Mouse (Mus musculus): ENCODE measurements around the gene Tpgs1.
A peak's percentile ranks its signal among the peaks of the same experiment; 100 is the strongest.

Tpgs1 gene

DNA sequence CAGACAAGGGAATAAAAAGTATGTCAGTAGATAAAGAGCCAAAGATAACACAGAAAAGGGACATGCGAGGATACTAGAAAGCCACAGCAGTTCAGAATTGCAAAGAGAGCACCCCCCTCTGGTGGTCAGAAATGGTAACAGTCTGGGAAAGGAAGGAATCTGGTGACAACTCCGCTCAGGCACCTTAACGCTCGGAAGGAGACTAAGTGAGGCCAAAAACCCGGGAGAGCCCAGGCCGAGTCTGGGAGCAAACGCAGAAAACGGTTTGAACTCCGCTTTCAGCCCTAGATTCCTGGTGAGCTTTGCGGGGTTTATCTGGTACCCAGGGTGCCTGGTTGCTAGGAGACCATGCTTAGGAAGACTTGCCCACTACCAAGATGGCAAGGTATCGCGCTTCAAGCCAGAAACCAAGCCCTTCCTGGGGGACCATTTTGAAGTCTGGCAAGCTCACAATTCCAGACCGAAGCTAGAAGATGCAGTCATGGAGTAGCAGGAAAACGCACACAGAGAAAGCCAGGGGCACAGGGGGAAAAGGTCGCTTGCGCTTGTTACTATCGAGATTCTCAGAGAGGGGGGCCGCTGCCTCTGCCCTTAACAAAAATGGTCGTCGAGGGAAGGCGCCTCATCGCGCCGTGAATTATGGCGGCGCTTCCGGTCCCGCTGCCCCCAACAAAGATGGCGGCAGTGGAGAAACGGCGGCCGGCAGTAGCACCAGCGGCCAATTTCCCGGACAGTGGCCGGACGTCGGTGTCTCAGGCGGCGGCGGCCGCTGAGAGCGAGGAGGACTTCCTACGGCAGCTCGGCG lies at the start of gene Tpgs1:
Gene Tpgs1 (plus strand): TSS at position 599 of the 805 bp plus-strand sequence.
- DNase-seq (ENCODE audit: low spot score), result peak; percentile 97

DNA sequence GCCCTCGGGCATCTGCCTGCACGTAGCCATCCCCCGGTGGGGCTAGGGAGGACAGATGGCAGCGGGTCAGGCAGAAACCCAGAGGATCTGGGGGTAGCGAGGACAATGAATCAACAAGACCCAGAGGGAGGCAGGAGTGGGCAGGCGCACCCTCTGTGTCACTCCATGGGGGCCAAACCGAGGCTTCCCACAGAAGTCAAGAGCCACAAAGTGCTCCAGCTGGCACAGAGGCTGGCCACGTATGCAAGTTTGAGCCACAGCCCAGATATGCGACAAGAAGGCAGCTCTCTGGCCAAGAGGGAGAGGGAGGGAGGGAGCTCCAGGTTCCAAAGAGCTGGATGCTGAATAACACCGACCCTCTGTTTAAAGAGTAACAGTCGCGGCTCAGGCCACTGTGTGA lies 45.2 kb upstream of the Tpgs1 start:
- no peak for DNase-seq (ENCODE audit: low spot score)

DNA sequence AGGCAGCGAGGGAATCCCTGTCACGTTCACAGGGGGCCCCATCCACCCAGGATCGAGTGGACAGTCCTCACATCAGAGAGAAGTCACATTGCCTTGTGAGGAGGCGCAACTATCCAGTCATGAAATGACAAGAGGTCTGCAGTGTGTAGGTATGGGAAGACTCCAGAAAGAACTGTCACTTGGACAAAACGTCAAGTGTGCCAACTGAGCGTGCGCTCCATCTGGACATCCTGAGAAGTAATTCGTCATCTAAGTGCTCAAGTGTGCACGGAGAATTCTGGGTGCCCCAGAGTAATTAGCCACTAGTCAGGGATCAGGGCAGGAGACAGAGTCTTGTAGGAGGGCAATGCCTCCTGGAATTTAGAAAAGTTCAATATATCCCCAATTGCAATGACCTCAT lies 43.8 kb upstream of the Tpgs1 start:
- DNase-seq (ENCODE audit: low spot score), result no peak

GRCm38 (mm10) chr10:79626156-79626555 lies 43.0 kb upstream of the Tpgs1 start:
- DNase-seq (ENCODE audit: low spot score), result no peak

DNA sequence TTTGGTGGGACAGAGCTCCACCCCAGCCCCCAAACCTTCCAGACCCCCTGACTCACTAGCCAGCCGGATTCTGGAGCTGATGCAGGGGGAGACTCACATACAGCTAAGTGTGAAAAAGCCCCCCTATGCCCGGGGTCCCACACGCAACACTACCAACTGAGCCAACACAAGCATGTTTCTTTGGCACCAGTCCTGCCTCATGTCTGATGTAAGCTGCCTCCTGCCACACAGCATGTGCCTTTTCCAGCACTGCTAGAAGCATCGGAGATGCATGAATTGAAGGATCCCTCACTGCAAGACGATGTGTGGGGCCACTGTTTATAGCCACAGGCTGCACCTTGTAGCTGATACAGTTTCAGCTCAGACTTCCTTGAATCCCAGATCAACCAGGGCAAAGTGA lies 40.8 kb upstream of the Tpgs1 start:
- no peak for DNase-seq (ENCODE audit: low spot score)

- DNase-seq (ENCODE audit: low spot score), result peak; percentile 74
These were observed 37.7 kb upstream of the Tpgs1 start for GRCm38 (mm10) chr10:79631432-79631831.

DNA sequence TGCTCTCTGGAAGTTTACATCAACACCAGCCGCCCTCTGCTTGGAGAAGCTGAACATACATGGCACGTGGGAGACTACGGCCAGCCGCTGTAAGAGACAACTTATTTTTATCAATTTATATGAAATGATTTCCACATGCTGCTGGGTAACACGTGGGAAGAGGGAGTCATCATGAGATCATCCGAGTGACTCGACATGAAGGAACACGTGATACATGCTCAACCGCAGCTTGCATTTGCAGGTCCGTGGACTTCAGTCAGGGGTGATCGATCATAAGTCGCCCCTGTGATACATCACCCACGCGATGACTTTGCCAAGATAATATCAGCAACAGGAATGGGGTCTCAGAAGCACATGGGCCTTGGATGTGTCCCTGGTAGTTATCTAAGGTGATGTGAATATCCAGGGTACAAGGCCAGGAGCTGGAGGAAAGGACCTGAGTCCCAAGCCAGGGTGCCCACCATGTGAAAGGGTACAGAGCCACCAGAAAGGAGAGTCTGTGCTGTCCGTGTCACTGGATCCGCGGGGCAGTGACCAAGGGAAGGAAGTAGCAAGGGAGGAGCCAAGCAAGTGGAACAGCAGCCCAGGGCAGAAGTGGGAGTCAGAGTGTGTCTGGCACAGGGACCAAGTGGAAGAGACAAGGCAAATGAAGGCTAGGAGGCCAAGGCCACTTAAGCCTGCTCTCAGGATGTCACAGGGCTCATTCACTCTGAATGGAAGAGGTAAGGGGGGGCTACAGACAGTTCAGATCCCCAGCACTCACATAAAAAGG lies 36.0 kb upstream of the Tpgs1 start:
- DNase-seq (ENCODE audit: low spot score), result no peak

DNA sequence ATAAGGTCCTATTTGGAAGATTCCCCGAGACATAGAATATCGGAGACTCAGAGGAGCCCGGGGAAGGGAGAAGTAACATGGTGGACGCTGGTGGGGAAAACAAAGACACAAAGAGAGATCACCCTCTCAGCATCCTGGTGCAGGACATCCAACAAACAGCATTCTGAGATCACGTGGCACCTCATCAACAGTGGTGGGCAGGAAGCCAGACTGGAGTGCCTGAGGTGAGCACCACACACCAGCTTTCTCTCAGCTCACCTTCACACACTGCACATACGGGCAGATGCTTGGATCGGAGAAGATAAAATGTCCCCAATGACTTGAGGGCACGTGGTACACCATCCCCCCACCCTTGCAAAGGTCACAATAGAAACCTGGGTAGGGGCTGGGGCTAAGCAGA lies 32.9 kb upstream of the Tpgs1 start:
- DNase-seq (ENCODE audit: low spot score), result no peak

GRCm38 (mm10) chr10:79637128-79638110 lies 31.8 kb upstream of the Tpgs1 start, which contains the start of gene Shc2:
TSS of gene Shc2 (minus strand) at chr10:79637918.
- DNase-seq (ENCODE audit: low spot score), result no peak

DNA sequence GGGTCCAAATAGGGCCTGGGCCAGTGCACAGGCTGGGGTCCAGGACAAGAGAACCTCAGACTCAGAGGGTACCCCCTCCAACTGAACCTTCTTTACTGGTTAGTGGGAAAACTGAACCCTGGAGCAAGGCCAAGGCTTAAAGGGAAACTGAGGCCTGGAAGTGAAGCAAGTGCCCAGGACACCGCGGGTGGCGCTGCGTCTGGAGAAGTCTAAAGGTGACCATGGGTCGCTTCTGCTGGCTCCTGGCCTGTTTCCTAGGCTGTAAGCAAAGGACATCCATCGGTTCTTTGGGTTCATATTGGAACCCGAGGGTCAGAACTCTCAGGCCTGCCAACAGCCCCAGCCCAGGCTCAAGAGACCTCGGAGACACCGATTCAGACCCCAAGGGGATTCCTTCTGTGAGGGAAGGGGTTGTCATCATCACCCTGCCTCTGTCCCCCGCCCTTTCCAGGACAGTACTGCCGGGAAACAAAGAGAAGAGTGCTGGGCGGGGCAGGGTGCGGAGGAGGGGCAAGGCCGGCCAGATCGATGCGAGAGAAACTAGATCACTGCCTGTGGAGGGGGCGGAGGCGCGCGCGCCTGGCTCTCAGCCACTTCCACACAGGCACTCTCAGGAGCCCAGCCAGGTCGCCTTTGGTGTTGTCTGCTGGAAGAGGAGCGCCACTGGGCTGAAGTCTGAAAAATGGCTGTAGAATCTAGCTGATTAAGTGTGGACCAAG lies 30.5 kb upstream of the Tpgs1 start:
- DNase-seq (ENCODE audit: low spot score), result no peak

GRCm38 (mm10) chr10:79645711-79646110 lies 23.5 kb upstream of the Tpgs1 start, which contains the start of gene Odf3l2:
TSS of gene Odf3l2 (minus strand) at chr10:79645738.
- DNase-seq (ENCODE audit: low spot score), result no peak

DNA sequence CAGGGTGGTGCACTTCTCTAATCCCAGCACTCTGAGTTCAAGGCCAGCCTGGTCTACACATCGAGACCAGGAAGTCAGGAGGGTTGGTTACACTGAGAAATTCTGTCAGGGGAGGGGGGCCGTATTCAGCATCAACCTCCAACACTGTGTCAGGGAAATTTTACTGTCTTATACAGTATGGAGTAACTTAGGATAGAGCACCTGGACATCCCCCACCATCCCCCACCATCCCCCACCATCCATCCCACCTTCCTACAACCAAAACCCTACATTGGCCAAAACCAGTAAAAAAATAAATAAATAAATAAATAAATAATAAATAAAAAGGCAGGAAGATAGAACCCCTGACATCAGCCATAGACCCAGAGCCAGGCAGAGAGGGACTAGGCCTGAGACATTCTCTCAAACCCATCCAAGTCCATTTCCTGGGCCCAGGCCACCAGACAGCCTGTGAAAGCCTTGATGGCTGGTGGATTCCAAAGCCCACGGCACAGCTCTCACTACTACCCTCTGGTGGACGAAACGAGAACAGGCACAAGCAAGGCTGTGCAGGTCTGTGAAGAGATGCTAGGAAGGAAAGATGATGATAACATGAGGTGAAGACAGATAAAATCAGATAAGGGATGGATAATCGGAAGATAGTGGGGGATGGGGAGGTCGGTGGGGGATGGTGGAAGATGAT lies 20.0 kb upstream of the Tpgs1 start:
- peak; percentile 74 for DNase-seq (ENCODE audit: low spot score)

DNA sequence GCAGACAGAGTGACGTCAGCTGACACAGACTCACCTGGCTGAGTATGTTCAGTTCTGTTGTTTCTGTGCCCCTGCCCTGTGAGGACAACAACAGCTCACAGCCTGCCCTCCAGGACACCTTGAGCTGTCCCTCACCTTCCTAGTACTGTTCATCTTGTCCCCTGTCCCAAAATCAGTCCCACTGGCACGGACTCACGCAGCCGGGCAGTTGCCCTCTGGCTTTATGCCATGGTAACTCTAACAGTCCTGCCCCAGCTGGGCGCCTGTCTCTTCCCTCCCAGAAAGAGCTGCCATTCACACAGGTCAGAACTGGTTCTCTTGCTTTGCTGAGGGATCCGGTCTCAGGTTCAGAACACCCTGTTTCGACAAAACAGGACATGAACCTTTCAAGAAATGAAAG lies 16.4 kb upstream of the Tpgs1 start:
- DNase-seq (ENCODE audit: low spot score), result no peak

DNA sequence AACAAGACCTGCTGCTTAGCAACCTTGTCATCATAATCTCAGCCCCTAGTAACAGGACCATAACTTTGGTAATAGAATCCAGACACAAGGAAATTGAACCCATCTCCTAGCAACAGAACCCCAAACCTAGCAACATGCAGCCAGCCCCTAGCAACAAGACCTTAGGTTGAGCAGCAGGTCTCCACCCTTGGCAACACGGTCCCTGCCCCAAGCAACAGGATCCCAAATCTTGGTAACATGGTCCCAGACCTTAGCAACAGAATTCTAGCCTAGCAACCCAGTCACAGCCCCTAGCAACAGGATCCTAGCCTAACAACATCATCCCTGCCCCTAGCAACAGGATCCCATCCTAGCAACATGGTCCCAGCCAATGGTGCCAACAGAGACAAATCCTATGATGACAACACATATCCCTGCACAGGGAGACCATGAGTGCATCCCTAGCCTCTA lies 14.2 kb upstream of the Tpgs1 start:
- DNase-seq (ENCODE audit: low spot score), result peak; percentile 49

DNA sequence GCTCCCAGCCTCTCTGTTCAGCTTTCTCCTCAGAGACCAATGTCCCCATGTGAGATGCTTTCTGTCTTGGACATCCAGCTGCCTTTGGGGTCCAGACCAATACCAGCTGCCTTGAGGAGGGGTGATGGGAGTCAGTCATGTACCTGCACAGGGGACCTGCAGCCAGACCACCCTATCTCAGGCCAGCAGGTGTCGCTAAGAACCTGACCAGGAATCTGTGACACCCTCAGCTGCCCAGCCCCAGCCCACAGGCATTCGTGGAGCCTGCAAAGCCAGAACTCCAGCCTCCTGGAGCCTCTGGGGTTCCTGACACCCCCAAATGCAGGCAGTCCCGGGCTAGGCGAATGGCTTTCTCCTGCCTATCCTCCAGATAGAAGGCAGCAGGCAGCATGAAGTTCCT lies 10.3 kb upstream of the Tpgs1 start:
- no peak for DNase-seq (ENCODE audit: low spot score)

- no peak for DNase-seq (ENCODE audit: low spot score)
These were observed 8.9 kb upstream of the Tpgs1 start for GRCm38 (mm10) chr10:79660298-79660697.

DNA sequence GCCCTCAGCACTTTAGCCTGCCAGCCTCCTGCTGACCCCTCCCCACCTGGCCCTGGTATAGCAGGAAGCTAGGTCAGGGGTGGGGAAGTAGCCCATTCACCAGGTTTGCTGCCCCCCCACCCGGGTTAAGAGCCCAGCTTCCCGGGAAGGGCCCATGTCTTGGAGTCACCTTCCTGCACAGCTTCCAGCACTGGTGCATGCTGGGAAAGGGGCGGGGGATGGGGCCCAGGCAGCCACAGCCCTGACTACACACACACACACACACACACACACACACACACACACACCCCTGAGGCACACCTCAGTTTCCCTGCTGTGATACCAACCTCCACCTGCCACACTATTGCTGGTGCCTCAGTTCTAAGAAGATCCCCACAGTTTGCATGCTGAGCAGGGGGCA lies 7.3 kb upstream of the Tpgs1 start:
- DNase-seq (ENCODE audit: low spot score), result no peak

DNA sequence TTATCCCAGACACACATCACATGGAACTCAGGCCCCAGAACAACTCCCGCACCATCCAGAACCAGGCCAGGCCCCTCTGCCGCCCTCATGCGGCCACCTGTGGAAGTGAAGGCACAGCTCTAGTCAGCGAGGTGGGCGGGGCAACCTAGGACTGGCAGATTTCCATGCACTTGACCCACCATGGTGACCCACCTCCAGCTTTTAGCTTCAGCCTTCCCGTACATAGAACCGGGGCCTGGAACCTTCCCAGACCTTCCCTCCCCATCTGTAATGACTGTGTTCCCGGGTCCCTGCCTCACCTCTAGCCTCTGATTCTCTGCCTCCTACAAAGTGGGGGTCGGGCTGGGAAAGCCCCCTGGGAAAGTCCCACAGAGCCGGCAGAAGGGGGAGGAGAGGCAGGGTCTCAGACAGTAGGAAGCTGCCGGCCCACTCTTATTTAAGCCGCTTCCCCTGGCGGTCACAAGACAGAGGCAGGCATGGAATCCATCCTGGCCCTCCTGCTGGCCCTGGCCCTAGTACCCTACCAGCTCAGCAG lies 5.0 kb upstream of the Tpgs1 start, which contains the start of gene Madcam1:
Gene Madcam1 (plus strand): TSS at position 429 of the 535 bp plus-strand sequence.
- DNase-seq (ENCODE audit: low spot score), result no peak

DNA sequence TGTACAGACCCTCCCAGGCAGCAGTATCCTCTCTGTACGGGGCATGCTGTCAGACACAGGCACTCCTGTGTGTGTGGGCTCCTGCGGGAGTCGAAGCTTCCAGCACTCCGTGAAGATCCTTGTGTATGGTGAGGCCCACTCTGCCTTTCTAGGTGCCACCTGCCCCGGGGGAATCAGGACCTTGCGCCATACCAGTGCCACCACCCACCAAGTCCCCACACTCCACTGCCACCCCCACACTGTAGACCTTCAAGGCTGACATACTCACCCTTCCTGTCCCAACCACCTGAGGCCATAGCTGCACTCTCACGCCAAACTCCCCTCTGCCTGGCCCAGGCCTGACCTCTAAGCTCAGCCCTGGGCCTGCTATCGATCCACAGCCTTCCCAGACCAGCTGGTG lies 4.1 kb upstream of the Tpgs1 start:
- no peak for DNase-seq (ENCODE audit: low spot score)

DNA sequence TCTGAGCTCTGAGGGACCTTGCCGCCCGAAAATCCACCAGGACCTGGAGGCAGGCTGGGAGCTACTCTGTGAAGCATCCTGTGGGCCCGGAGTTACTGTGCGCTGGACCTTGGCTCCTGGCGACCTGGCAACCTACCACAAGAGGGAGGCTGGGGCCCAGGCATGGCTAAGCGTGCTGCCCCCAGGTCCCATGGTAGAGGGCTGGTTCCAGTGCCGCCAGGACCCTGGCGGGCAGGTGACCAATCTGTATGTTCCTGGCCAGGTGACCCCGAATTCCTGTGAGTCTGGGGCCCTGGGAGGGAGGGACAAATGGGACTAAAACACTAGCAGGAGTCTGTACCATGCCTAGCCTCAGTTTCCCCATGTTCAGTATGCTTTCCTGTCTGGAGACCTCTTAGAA lies 2.7 kb upstream of the Tpgs1 start:
- DNase-seq (ENCODE audit: low spot score), result no peak

Measured in layer of hippocampus, adult 9-10 months (tissue).